Mouse (Mus musculus) midbrain, embryonic 14.5 days (tissue): ENCODE results near the gene Ndufa10. TPM values are rescaled to one million over a fixed set of nuclear protein-coding genes. Genes with fewer than 3 reads are reported as not detected.

Experiments
- ATAC-seq: fragments of 200-750 bp; cut with Nextera tagmentation; 2 replicates; pipeline ENCODE4 v1.8.0; 2017; ENCODE audit warnings: moderate number of reproducible peaks, moderate library complexity; ENCODE audit not compliant: low FRiP score, low TSS enrichment
- DNase-seq: peaks from one replicate; pipeline ENCODE4 v3.0.0-alpha.2; 2015
- H3K27ac ChIP-seq: fragments of 300-500 bp; sonication (generic); replicated peaks from 2 replicates; pipeline ENCODE4 v1.5.1; 2014; ENCODE audit warnings: mild to moderate bottlenecking, low read depth, low read length, moderate library complexity
- H3K27me3 ChIP-seq: fragments of 300-500 bp; sonication (generic); 2 replicates; pipeline ENCODE4 v1.6.1; 2014; ENCODE audit warnings: low read length, control low read depth, mixed read lengths; ENCODE audit not compliant: control insufficient read depth, insufficient read depth
- H3K36me3 ChIP-seq: fragments of 300-500 bp; sonication (generic); 2 replicates; pipeline ENCODE4 v1.6.1; 2014; ENCODE audit warnings: low read length, control low read depth; ENCODE audit not compliant: control insufficient read depth, insufficient read depth
- H3K4me1 ChIP-seq: fragments of 300-500 bp; sonication (generic); 2 replicates; pipeline ENCODE4 v1.6.1; 2014; ENCODE audit warnings: mild to moderate bottlenecking, antibody characterized with exemption, low read length, control low read depth; ENCODE audit not compliant: control insufficient read depth, insufficient read depth
- H3K4me2 ChIP-seq: fragments of 300-500 bp; sonication (generic); 2 replicates; pipeline ENCODE4 v1.6.1; 2014; ENCODE audit warnings: mild to moderate bottlenecking, low read length, moderate library complexity
- H3K4me3 ChIP-seq: fragments of 300-500 bp; sonication (generic); replicated peaks from 2 replicates; pipeline ENCODE4 v1.5.1; 2014; ENCODE audit warnings: low read depth, low read length
- H3K9ac ChIP-seq: fragments of 300-500 bp; sonication (generic); replicated peaks from 2 replicates; pipeline ENCODE4 v1.6.1; 2014; ENCODE audit warnings: mild to moderate bottlenecking, low read length, moderate library complexity
- H3K9me3 ChIP-seq: fragments of 300-500 bp; sonication (generic); 2 replicates; pipeline ENCODE4 v1.6.1; 2016; ENCODE audit warnings: low read length, control low read depth, mixed read lengths; ENCODE audit not compliant: control insufficient read depth
- WGBS: fragments of 180-500 bp; shearing (Covaris S2); extraction: QIAGEN DNeasy Blood & Tissue Kit; methylation state at CpG from one replicate; pipeline ENCODE4 v1.1.7; 2014; 5-methylcytosine and 5-hydroxymethylcytosine counted together
- microRNA-seq: library from miRNA; unstranded; fragments of <30 nt; microRNA quantifications from one replicate; pipeline ENCODE4, GENCODE M21; 2016
- polyA plus RNA-seq: library from polyadenylated mRNA; unstranded; fragments of >200 nt; fragmentation: Nextera tagmentation; extraction: Ambion mirVana; gene quantifications from 2 replicates; pipeline ENCODE4 v1.2.1, GENCODE M21; 2014

Ndufa10 gene
- polyA plus RNA-seq, 1 experiment from 2014 or later = 286 TPM

DNA sequence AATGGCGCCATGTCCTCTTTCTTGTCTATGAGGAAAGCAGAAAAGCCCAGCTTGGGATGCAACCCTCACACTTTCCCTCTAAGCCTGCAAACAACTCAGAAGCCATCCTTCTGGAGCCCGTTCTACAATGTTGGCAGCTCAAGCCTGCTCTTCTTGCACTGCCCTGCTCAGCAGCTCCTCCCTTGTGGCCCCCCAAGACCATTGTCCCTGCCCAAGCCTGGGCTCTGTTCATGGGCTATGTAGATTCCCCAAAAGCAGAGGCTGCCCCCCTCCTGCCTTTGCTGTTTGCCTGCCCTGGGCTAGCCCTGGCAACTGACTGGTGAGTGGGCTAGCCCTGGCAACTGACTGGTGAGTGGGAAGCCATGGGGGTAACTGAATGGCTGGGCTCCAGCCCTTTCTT lies 73.1 kb downstream of the Ndufa10 start:
- Histone ChIP-seq H3K27me3 (no peaks in the 10 kb centered on the region), H3K9ac (no peak overlapping the region), H3K36me3 (no peaks in the 10 kb centered on the region), H3K27ac (no peak overlapping the region), H3K4me3 (no peak overlapping the region), H3K9me3 (no peaks in the 10 kb centered on the region), H3K4me1 (peaks cover 18% of the 10 kb centered on the region), H3K4me2 (no peak overlapping the region)
- WGBS = 86% methylated on average over 2 of the region's 2 CpGs
- DNase-seq (no peak), ATAC-seq (no peak)

DNA sequence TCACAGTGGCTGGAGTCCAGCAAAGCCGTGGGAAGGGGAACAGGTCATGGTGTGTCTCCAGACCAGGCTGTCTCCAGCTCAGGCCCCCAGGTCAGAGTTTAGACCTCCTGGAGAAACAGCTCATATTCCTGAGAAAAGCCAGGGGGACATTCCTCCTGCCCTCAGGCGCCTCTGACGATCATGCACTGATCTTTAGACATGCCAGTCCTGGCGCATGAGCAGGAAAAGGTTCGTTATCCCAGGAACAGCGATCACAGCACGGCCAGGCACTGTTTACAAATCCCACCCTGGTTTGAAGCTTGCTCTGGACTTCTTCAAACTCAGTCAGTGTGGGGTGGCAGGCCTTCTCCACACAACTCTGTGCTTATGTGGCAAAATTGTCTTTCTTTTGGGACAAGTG lies 75.1 kb downstream of the Ndufa10 start:
- Histone ChIP-seq H3K9me3 (no peaks in the 10 kb centered on the region), H3K36me3 (no peaks in the 10 kb centered on the region), H3K4me2 (no peak overlapping the region), H3K4me3 (no peak overlapping the region), H3K27me3 (no peaks in the 10 kb centered on the region), H3K27ac (peak overlapping the region; percentile 87; the same call in 1 of the 2 replicates), H3K9ac (no peak overlapping the region), H3K4me1 (peaks cover 18% of the 10 kb centered on the region)
- peak; percentile 32 for DNase-seq
- no peak for ATAC-seq
- WGBS = 65% methylated on average over 7 of the region's 7 CpGs

DNA sequence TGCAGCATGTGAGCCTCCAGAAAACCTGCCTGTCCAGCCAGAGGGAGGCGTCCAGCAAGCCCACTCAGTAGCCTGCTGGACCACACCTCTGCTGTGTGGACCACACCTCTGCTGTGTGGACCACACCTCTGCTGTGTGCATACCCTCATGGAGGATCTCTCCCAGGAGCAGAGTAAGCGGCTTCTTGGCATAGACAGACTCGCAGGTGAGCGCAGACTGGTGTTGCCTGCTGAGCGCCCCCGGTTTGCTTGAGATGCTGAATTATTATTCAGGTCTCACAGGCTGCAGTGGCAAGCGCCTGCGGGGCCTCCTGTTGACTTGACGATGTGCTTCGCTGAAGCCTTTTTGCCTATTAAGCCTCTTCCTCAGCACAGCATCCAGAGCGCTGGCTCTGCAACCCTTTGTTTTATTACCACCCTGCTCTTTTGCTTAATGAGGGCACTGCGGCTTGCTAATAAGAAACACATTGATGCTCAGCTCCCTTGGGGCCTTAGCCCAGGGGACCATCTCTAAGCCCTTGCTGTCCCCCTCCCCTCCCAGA lies 76.1 kb downstream of the Ndufa10 start:
- DNase-seq (peak; percentile 85), ATAC-seq (peak; percentile 75)
- no peaks in the 10 kb centered on the region for H3K9me3 ChIP-seq
- H3K36me3 ChIP-seq = no peaks in the 10 kb centered on the region
- no peak overlapping the region for H3K4me3 ChIP-seq
- H3K27me3 ChIP-seq = no peaks in the 10 kb centered on the region
- peaks cover 18% of the 10 kb centered on the region for H3K4me1 ChIP-seq
- H3K27ac ChIP-seq = peak overlapping the region; percentile 87
- H3K9ac ChIP-seq = no peak overlapping the region; the same call in 1 of the 2 replicates
- peak overlapping the region; percentile 35 for H3K4me2 ChIP-seq
- 3% methylated on average over 12 of the region's 12 CpGs for WGBS

DNA sequence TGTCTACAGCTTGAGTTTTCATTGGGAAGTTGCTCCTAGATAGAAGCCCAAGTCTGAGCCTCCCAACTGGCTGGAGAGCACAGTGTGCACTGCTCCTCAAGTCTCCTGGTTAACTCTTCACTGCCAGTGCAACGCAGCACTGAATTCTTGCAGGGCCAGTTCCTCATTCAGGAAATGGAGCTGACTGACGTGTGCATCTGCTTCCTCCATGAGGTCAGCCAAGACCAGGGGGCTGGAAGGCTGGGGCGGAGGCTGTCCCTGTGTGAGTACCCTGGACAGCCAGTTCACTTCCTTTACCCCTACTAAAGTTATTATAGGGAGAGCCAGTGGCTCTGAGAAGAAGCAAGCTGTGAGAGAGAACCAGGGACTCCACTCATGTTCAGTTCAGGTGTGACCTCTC lies 79.4 kb downstream of the Ndufa10 start:
- Histone ChIP-seq H3K9ac (no peak overlapping the region), H3K27ac (no peak overlapping the region), H3K27me3 (no peaks in the 10 kb centered on the region), H3K4me3 (no peak overlapping the region), H3K9me3 (no peaks in the 10 kb centered on the region), H3K4me2 (no peak overlapping the region), H3K4me1 (peaks cover 18% of the 10 kb centered on the region), H3K36me3 (no peaks in the 10 kb centered on the region)
- DNase-seq (no peak), ATAC-seq (no peak)
- WGBS = 90% methylated on average over 3 of the region's 3 CpGs

DNA sequence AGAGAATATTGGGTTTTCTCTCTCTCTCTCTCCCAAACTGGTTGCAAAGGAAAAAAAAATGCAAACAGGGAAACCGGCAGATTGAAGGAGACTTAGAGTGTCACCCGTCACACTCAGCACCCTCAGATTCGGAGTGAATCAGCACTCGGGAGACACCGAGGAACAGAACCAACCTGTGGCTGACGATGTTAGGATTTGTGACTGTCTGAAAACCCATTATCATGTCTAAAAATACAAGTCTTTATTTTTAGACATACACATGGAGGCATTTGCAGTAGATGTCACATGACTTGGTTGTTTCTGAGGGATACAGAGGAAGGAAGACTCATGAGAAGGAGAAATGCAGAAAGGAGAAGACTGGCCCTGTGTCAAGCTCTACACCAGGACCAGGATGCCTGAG lies 80.5 kb downstream of the Ndufa10 start:
- H3K27me3 ChIP-seq = no peaks in the 10 kb centered on the region
- no peak overlapping the region for H3K4me2 ChIP-seq
- H3K27ac ChIP-seq = no peak overlapping the region
- no peak overlapping the region for H3K4me3 ChIP-seq
- H3K36me3 ChIP-seq = no peaks in the 10 kb centered on the region
- no peaks in the 10 kb centered on the region for H3K9me3 ChIP-seq
- ATAC-seq = no peak
- no peak for DNase-seq
- peaks cover 11% of the 10 kb centered on the region for H3K4me1 ChIP-seq
- no peak overlapping the region for H3K9ac ChIP-seq
- 90% methylated on average over 6 of the region's 6 CpGs for WGBS

Small RNAs within 50 kb of the gene (microRNA-seq; reads per million reads assigned to microRNA genes)
- 4.7 reads per million, percentile 26 among the genes with 10 or more reads in this experiment for gene Mir6900

Other genes starting within 250 kb of the Ndufa10 start
- gene Olfr1416, start 11.3 kb upstream of the Ndufa10 start, polyA plus RNA-seq = not detected in 2 replicates
- gene Olfr1415, start 22.2 kb upstream of the Ndufa10 start, polyA plus RNA-seq = not detected in 2 replicates
- not detected in 2 replicates for gene Olfr1414, start 44.8 kb upstream of the Ndufa10 start, polyA plus RNA-seq
- not detected in 2 replicates for gene Olfr1413, start 97.5 kb upstream of the Ndufa10 start, polyA plus RNA-seq
- not detected in 2 replicates for gene Olfr1412, start 111.9 kb upstream of the Ndufa10 start, polyA plus RNA-seq
- not detected in 2 replicates for gene Olfr1411, start 120.6 kb upstream of the Ndufa10 start, polyA plus RNA-seq
- not detected in 2 replicates for gene Olfr1410, start 131.9 kb upstream of the Ndufa10 start, polyA plus RNA-seq
- not detected in 2 replicates for gene Olfr12, start 143.9 kb upstream of the Ndufa10 start, polyA plus RNA-seq
- 536 and 755 TPM in 2 replicates for gene Cops9, start 168.1 kb upstream of the Ndufa10 start, polyA plus RNA-seq
- 0.21 and 0.46 TPM in 2 replicates for gene Otos, start 175.0 kb upstream of the Ndufa10 start, polyA plus RNA-seq